Mouse (Mus musculus) heart, postnatal 4 days (tissue): Measurements from ENCODE around the gene Cckbr. TPM values are rescaled to one million over a fixed set of nuclear protein-coding genes. Genes with fewer than 3 reads are reported as not detected.
A peak's percentile ranks its signal among the peaks of the same experiment; 100 is the strongest.
"Not testable (repeated sequence)": the region's sequence is repeated elsewhere in the genome, so short reads cannot be mapped to it uniquely, and the experiment has no call there.

Experiments used
- DNase-seq: peaks from one replicate; pipeline ENCODE4 v3.0.0; 2021
- total RNA-seq, 2 experiments: library from RNA; stranded (reverse); gene quantifications; 2 replicates each; pipeline ENCODE4 v1.2.3; 2021

The Cckbr gene
- total RNA-seq, 2 experiments from 2014 or later = not detected

GRCm38 (mm10) chr7:105437979-105438772 lies 12.6 kb downstream of the Cckbr start:
- DNase-seq = no peak

DNA sequence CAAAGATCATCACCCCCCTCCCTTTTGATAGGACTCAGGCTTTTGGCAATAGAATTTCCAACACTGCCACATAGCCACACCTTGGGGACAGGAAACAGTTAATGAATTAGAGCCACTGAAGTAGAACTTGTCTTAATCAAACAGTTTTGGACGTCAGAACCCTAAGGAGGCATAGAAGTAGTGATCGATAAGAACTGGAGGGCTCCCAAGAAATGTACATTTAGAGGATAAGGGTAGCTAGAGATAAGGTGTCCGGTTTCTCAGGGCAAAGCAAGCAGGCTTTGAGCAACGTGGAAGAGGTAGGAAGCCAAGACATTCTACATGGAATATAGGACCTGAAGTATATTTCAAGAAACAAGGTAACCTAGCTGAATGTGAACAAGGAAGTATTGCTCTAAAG lies 15.9 kb downstream of the Cckbr start:
- no peak for DNase-seq

DNA sequence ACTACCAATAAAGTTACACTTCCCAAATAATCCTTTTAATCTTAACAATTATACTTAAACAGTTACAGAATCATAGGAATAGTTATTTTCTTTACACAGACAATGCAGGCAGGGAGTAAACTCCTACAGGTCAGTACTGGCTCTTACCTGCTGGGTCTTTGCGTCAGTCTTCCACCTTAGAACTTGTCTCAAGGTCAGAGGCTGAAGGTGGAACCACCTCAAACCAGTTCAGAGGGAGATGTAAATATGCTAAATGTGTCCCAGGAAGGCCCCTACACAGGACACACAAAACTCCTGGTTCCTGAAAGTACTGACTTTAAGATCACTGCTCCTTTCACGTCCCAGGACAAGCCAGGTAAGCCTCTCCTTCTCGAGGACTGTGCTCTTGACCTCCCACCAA lies 19.5 kb downstream of the Cckbr start:
- no peak for DNase-seq

GRCm38 (mm10) chr7:105453345-105453744 lies 27.8 kb downstream of the Cckbr start:
- not testable (repeated sequence) for DNase-seq

DNA sequence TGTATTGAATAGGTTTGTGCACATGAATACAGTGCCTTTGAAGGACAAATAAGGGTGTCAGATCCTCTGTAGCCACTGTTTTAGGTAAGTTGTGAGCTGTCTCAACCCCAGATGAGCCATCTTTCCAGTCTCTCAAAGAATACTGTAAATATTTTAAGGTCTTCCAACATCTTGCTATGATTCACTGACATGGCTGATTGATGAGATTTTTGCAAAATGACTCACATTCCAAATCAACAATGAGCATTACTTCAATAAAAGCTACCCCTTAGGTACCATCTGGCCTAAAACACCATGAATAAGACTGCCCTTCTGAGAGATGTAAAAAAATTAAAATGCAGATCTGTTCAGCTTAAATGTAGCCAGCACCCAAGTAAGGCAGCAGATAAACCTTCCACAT lies 33.0 kb downstream of the Cckbr start:
- no peak for DNase-seq

DNA sequence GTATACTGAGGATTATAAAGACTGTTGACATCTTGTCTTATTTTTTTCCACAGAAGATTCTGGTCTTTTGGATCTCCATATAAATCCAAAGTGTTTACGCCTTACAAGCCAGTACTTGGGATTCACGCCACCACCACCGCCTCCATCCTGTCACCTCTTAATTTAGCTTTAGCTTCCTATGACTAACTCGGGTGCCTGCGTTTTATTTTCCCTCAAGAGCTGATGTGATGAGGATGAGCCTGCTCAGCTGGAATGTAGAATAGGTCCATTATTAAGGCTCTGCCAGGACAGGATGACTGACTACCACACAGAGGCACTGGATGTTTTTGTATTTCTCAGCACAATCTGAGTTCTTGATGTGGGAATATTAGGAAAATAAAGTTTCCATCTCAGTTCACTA lies 40.0 kb downstream of the Cckbr start:
- DNase-seq = not testable (repeated sequence)

DNA sequence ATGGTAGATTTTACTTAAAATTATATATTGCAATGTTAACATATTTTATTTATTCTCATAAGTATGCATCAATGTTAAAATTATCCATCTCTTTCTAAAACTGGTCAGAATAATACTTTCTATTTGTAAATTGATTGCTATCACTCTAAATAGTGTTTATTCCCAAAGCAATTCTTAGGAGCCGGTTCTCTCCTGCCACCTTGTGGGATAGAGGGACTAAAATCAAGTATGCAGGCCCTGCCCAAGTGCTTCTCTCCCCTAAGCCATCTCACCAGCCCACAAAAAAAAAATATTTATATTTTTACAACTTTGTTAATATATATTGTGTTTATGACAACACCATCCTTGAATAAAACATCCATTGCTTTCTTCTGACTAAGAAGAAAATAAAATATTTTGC lies 47.1 kb downstream of the Cckbr start:
- no peak for DNase-seq

- no peak for DNase-seq
Measured at GRCm38 (mm10) chr7:105474771-105475315, 49.3 kb downstream of the Cckbr start.

GRCm38 (mm10) chr7:105475396-105475949 lies 49.9 kb downstream of the Cckbr start:
- DNase-seq = peak; percentile 17

DNA sequence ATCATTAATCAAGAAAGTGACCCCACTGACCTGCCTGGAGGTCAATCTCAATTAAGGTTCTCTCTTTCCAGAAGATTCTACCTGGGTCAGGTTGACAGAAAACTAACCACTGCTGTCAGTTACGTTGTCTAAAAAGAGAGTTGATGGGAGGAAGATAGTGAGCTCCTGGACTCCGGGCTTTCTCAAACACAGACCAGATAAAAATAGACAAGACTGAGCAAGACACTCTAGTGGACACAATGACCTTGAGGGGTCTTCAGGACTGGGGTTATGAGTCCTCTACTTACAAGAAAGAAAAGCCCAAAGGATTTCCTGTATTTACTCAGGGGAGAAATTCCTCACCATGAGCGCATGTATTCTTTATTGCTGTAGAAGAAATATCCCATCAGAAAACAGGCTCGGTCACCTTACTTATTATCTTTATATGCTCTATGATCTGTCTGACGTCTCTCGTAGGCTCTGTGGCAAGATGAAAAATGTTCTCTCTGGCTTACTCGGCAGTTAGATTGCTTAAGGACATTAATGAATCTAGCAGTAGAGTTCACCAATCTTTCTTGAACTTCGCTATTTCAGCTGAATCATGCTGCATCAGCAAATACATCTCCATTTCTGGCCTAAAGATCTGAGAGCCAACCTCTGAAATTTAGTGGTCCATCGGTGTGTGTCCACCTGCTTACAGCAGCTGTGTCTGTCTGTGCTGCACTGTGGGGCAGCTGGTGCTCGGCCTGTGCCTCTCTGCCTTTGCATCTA lies 51.3 kb downstream of the Cckbr start:
- no peak for DNase-seq

DNA sequence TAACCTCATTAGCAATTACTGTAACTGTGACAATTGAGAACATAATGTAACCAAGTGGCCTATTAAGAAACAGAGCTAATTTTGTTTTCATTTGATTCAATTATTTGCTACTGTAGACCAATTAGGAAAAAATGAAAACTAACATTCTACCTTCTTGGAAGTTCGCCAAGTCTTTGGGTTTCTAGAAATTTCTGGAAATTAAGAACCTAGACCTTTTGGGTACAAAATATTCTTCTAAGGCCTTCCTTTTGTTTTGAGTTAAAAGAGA lies 51.8 kb downstream of the Cckbr start:
- no peak for DNase-seq

DNA sequence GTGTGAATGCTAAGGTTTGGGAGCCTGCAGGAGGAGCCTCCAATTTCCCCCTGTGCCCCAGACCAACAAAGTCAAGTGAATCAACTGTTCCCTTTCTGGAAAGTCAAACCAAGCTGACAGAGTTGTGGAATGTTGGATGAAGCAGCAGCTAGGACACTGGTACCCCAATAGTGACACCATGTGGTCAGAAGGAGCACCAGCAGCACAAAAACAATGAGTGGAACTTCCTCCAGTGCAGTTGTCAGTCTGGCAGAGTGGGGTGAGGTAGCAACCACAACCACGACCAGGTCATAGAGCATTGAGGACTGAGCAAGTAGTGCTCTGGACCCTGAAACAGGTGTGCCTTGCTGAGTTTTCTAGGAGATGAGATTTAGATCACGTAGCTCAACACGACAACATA lies 52.3 kb downstream of the Cckbr start:
- peak; percentile 68 for DNase-seq

DNA sequence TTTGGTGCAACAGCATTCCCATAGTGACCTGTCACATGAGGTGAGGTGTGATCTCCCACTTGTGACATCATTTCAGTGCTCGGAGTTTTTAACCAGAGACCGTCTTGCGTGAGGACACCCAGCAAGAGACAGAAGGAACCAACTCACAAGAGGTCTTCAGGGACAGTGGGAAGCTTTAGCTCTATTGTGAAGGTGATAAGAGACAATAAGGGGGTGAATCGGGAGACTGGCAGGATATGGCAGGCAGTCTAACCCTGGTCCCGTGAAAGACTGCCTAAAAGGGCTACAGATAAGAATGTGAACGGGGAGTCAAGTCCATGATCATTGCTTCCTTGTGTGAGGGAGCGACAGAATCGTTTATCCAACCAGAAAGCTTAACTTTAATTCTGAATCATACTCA lies 52.8 kb downstream of the Cckbr start:
- DNase-seq = no peak

DNA sequence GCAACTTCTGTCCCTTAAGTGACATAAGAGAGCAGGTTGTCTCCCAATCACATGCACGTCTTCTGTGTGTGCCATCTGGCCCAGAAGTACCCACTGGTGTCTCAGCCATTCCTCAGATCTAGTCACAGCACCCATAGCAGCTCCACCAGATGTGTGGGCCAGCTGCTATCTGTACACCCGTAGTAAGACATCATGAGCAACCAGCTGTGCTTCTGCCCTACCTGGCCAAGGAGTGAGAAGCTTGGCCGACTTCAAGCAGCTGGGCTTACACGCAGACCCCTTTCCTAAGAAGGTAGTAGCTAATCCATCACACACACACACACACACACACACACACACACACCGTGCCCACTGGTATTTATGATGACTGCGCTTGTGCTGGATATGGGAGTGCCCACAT lies 53.7 kb downstream of the Cckbr start:
- DNase-seq = no peak

- DNase-seq = no peak
Measured at GRCm38 (mm10) chr7:105480081-105480480, 54.5 kb downstream of the Cckbr start.

DNA sequence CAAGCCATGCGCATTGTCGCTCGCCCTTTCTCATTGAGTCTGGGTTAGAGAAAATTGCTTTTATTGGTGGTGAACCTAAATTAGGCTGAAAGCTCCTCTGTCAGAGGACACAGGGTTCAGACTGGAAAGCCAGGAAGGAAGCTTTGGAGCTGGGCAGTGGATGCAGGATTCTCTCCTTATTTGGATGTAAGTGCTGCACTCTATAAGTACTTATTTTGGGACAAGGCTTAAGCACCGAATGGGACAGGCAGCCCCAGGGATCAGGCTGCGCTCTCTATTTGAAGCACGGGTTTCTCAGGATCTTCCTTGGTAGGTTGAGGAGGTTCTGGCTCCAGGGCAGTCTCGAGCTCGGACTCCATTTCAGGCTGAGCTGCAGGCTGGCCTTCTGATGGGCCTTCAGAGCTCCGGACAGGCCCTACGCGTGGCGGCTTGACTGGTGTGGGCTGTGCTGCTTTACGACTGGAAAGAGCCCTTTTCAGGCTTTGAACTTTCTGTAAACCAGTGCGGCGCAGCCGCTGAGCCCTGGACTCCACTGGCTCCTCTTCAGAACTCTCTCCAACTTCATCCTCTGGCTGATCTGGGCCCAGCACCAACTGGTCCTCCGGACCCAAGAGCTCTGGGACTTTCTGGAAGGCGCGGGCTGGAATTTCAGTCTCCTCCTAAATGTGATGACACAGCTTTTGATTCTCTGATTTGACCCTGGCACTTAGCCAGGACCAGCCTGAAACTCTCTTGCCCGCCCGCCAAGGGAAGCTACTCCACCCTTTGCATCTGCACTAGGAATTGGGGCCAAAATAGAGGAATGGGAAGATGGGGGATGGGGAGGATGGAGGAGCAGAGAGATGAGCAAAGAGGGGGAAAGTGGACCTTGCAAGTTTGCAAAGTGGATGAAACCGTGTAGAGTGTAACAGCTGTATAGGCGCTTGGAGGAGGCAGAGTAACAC lies 55.3 kb downstream of the Cckbr start:
- DNase-seq = peak; percentile 60

GRCm38 (mm10) chr7:105481505-105482411 lies 56.2 kb downstream of the Cckbr start, which contains the start of gene Cavin3:
Cavin3 (minus strand) TSS chr7:105482300.
- DNase-seq = peak; percentile 90

GRCm38 (mm10) chr7:105482426-105482825 lies 56.9 kb downstream of the Cckbr start:
- peak; percentile 60 for DNase-seq

DNA sequence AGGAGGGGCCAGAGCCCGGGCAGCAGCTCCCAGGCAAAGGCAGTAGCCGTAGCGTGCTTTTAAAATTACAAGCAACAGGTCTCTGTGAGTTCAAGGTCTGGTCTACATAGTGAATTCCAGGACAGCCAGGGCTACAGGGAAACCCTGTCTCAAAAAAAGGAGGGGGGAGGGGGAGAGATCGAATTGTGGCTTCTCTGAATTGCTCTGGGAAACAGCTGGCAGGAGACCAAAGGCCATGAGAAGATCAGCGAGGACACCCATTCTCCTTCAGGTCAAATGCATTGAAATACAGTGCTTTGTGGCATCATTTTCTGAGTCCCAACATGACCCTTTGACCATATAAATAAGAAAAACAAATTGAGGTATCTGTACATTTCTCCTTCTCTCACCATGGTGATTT lies 59.5 kb downstream of the Cckbr start:
- DNase-seq = no peak

- no peak for DNase-seq
Measured at GRCm38 (mm10) chr7:105487104-105487876, 61.8 kb downstream of the Cckbr start.
